In the genomic region with DNA sequence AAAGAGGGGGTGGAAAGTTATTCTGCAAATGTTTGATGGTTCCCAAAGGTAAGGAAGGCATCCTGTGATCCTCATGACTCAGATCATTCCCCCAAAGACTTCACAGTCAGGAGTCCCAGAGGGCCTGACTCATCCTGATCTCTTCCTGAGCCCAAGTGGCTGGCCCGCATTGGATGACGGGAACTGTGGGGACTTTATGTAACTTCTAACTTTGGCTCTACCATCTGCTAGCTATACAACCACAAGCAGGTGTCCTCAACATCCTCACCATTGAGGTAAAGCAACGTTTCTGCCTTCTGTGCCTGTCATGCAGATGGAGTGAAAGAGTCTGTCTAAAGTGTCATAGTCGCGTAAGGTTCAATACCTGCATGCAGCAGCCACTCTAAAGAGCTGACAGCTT, we compare ENCODE assay signal across 14 mouse cellular contexts.
A peak's percentile ranks its signal among the peaks of the same experiment; 100 is the strongest.
DNase-seq lines count a peak whose midpoint lies in the region; ATAC-seq and TF ChIP-seq lines count a peak whose summit lies in the region.
"Had no signal": no experiment of that assay in that cellular context is flagged by ENCODE, and none has a peak within 500 bp of the region (broad histone marks: within the 10 kb centered on the region; RNA-seq: fewer than 3 reads in every experiment).

No protein-coding gene starts in this region.

- no peak for TF ChIP-seq CTCF in hindbrain, postnatal 0 days (IDR thresholded peaks at IDR 0.05; ENCODE audit: low read depth)

- no peaks in the 10 kb centered on the region for H3K9me3 ChIP-seq in intestine, embryonic 14.5 days (ENCODE audit: control insufficient read depth, low read length)
- no peaks in the 10 kb centered on the region for H3K9me3 ChIP-seq in intestine, embryonic 15.5 days
- no peaks in the 10 kb centered on the region for H3K9me3 ChIP-seq in hindbrain, postnatal 0 days (ENCODE audit: low read length)
- H3K9me3 ChIP-seq: embryonic facial prominence, embryonic 12.5 days had no signal

- ATAC-seq in intestine, embryonic 14.5 days (replicated peaks; ENCODE audit: low FRiP score, low TSS enrichment, low read depth) = no peak
- no peak for ATAC-seq in intestine, embryonic 15.5 days
- ATAC-seq in hindbrain, postnatal 0 days = no peak
- ATAC-seq: intestine, postnatal 0 days had no signal

- H3K4me3 ChIP-seq in intestine, embryonic 14.5 days (ENCODE audit: low read depth, low read length) = no peak overlapping the region
- no peak overlapping the region for H3K4me3 ChIP-seq in intestine, embryonic 15.5 days (replicated peaks)
- no peak overlapping the region for H3K4me3 ChIP-seq in hindbrain, postnatal 0 days (ENCODE audit: low read length)
- H3K4me3 ChIP-seq: embryonic facial prominence, embryonic 12.5 days; gastrocnemius, adult 2 months; heart, adult 2 months had no signal

- no peaks in the 10 kb centered on the region for H3K27me3 ChIP-seq in intestine, embryonic 14.5 days (replicated peaks; ENCODE audit: control insufficient read depth, insufficient read depth, low read length)
- no peaks in the 10 kb centered on the region for H3K27me3 ChIP-seq in intestine, embryonic 15.5 days (replicated peaks)
- no peaks in the 10 kb centered on the region for H3K27me3 ChIP-seq in hindbrain, postnatal 0 days (ENCODE audit: insufficient read depth, low read length)
- H3K27me3 ChIP-seq: embryonic facial prominence, embryonic 12.5 days had no signal

- WGBS in intestine, embryonic 14.5 days = 88% methylated on average over 5 of the region's 5 CpGs
- WGBS in intestine, embryonic 15.5 days = 89% methylated on average over 5 of the region's 5 CpGs
- WGBS in hindbrain, postnatal 0 days = 90% methylated on average over 5 of the region's 5 CpGs

- no peak overlapping the region for H3K27ac ChIP-seq in intestine, embryonic 14.5 days (ENCODE audit: low read depth)
- no peak overlapping the region for H3K27ac ChIP-seq in intestine, embryonic 15.5 days
- H3K27ac ChIP-seq in hindbrain, postnatal 0 days = no peak overlapping the region
- H3K27ac ChIP-seq: embryonic facial prominence, embryonic 12.5 days; gastrocnemius, adult 2 months; heart, adult 2 months had no signal

- H3K9ac ChIP-seq in intestine, embryonic 14.5 days (ENCODE audit: low read length) = no peak overlapping the region
- H3K9ac ChIP-seq in intestine, embryonic 15.5 days = no peak overlapping the region
- no peak overlapping the region for H3K9ac ChIP-seq in hindbrain, postnatal 0 days (replicated peaks; ENCODE audit: low read length)
- H3K9ac ChIP-seq: embryonic facial prominence, embryonic 12.5 days had no signal

- DNase-seq in intestine, embryonic 14.5 days (ENCODE audit: low spot score) = peak; percentile 6
- peak; percentile 75 for DNase-seq in 3T3-L1 (ENCODE audit: low read depth, low spot score)
- DNase-seq in NIH3T3 (ENCODE audit: low read depth) = peak; percentile 34
- DNase-seq in thymus, postnatal 0 days (ENCODE audit: low spot score) = peak; percentile 85
- no peak for DNase-seq in cerebellum, postnatal 36 days
- DNase-seq in hindbrain, postnatal 0 days (ENCODE audit: low spot score) = no peak
- DNase-seq: adrenal gland, postnatal 14 days; gastrocnemius, adult 2 months; kidney, postnatal 10 days had no signal

- H3K4me2 ChIP-seq in intestine, embryonic 14.5 days (ENCODE audit: low read length) = no peak overlapping the region
- no peak overlapping the region for H3K4me2 ChIP-seq in intestine, embryonic 15.5 days (replicated peaks)
- H3K4me2 ChIP-seq in hindbrain, postnatal 0 days (ENCODE audit: low read depth, low read length) = no peak overlapping the region
- H3K4me2 ChIP-seq: embryonic facial prominence, embryonic 12.5 days; liver, embryonic 11.5 days had no signal

- H3K36me3 ChIP-seq in intestine, embryonic 14.5 days (ENCODE audit: control insufficient read depth, insufficient read depth, low read length) = no peaks in the 10 kb centered on the region
- H3K36me3 ChIP-seq in intestine, embryonic 15.5 days = no peaks in the 10 kb centered on the region
- H3K36me3 ChIP-seq in hindbrain, postnatal 0 days (ENCODE audit: insufficient read depth, low read length) = no peaks in the 10 kb centered on the region
- H3K36me3 ChIP-seq: embryonic facial prominence, embryonic 12.5 days had no signal

- H3K4me1 ChIP-seq in intestine, embryonic 14.5 days (replicated peaks; ENCODE audit: control insufficient read depth, insufficient read depth, low read length) = no peaks in the 10 kb centered on the region
- 0 out of 2 replicates have a peak, but pooled peaks cover 1% of the 10 kb centered on the region for H3K4me1 ChIP-seq in intestine, embryonic 15.5 days (replicated peaks)
- peaks cover 9% of the 10 kb centered on the region for H3K4me1 ChIP-seq in hindbrain, postnatal 0 days (ENCODE audit: insufficient read depth, low read length)

Comparison
In these comparisons a context has a peak if more than half of its experiments do, and no peak if none do; other contexts are left out.
1. DNase-seq: peak in intestine, embryonic 14.5 days (single experiment), 3T3-L1 (single experiment), NIH3T3 (single experiment) and thymus, postnatal 0 days (single experiment); none in cerebellum, postnatal 36 days (0 of 2) and hindbrain, postnatal 0 days (single experiment).